Mouse (Mus musculus) G1E (cell line): ENCODE measurements around the gene Armc9.

ENCODE experiments used
- CTCF ChIP-seq: IDR thresholded peaks from 2 replicates; pipeline ENCODE4 v1.5.1; 2012; ENCODE audit warnings: low read depth, low read length, inconsistent platforms, mixed read lengths
- GATA1 ChIP-seq: IDR thresholded peaks from 2 replicates; pipeline ENCODE4 v1.6.1; 2012; ENCODE audit warnings: borderline replicate concordance, low read length, inconsistent platforms, mixed read lengths
- POLR2AphosphoS5 ChIP-seq: IDR thresholded peaks from 2 replicates; pipeline ENCODE4 v1.6.1; 2012; ENCODE audit warnings: low read depth, low read length, inconsistent platforms; ENCODE audit not compliant: insufficient replicate concordance

DNA sequence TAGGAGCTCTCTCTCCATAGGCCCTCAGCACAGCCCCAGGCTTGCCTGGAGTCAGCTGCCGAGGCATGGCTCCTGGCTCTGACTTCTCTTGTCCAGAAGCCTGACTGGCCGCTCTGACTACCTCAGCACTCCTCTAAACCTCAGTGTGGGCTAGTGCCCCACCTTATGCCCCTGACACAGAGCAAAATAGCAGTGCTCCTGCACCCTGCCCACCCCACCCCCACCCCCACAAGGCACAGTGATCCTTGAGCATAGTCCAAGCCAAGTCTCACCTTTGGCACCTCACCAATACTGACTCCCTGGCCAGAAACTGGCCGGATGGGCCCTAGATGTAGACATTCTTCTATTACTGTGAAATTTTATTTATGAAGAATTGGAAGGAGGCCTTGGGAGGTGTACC is 152.1 kb downstream of the Armc9 start:
- TF ChIP-seq CTCF: no peak
- TF ChIP-seq GATA1: no peak
- no peak for TF ChIP-seq POLR2AphosphoS5
